Mouse (Mus musculus): ENCODE results near the gene Trpm3. TPM values are rescaled to one million over a fixed set of nuclear protein-coding genes. Genes with fewer than 3 reads are reported as not detected.

Trpm3 gene
- polyA plus RNA-seq, 1 experiment from 2014 or later, result 48.4 TPM

DNA sequence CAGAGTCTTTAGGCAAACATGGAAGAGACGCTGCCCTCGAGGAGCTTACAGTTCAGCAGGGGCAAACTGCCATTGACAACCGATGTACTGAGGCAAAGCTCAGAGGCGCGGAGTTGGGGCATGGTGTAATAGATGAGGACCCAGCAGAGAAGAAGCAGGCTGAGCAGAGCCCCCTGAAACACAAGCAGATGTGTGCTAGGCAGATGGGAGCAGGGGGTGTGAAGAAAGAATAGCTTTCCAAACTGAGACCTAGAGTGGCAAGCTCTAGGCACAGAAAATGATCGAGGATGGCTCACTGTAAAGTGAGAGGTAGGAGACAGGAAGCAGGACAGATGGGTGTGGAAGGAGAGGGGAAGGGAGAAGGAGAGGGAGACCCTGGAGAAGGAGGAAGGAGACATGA is 792.2 kb downstream of the Trpm3 start:
- Histone ChIP-seq H3K4me1 (replicated peaks; ENCODE audit: control insufficient read depth, insufficient read depth, low read length) (no peaks in the 10 kb centered on the region), H3K27ac (no peak overlapping the region), H3K9ac (no peak overlapping the region), H3K9me3 (ENCODE audit: control insufficient read depth, low read length) (no peaks in the 10 kb centered on the region), H3K4me3 (replicated peaks; ENCODE audit: low read length) (no peak overlapping the region), H3K36me3 (replicated peaks; ENCODE audit: control insufficient read depth, insufficient read depth) (no peaks in the 10 kb centered on the region), H3K27me3 (ENCODE audit: control insufficient read depth, insufficient read depth, low read length) (no peaks in the 10 kb centered on the region), H3K4me2 (replicated peaks) (no peak overlapping the region)
- 87% methylated on average over 6 of the region's 6 CpGs for WGBS
- DNase-seq (ENCODE audit: low spot score) (no peak), ATAC-seq (ENCODE audit: low FRiP score) (no peak)

GRCm38 (mm10) chr19:22935067-22935466 is 796.2 kb downstream of the Trpm3 start:
- ATAC-seq (ENCODE audit: low FRiP score) (no peak), DNase-seq (ENCODE audit: low spot score) (no peak)
- no peak overlapping the region for H3K27ac ChIP-seq
- no peak overlapping the region for H3K4me2 ChIP-seq (replicated peaks)
- H3K4me3 ChIP-seq (replicated peaks; ENCODE audit: low read length), result no peak overlapping the region
- 84% methylated on average over 3 of the region's 3 CpGs for WGBS
- H3K9ac ChIP-seq, result no peak overlapping the region
- H3K27me3 ChIP-seq (ENCODE audit: control insufficient read depth, insufficient read depth, low read length), result no peaks in the 10 kb centered on the region
- H3K4me1 ChIP-seq (replicated peaks; ENCODE audit: control insufficient read depth, insufficient read depth, low read length), result peaks cover 5% of the 10 kb centered on the region; the same call in 1 of the 2 replicates
- no peaks in the 10 kb centered on the region for H3K9me3 ChIP-seq (ENCODE audit: control insufficient read depth, low read length)
- H3K36me3 ChIP-seq (replicated peaks; ENCODE audit: control insufficient read depth, insufficient read depth), result no peaks in the 10 kb centered on the region

GRCm38 (mm10) chr19:22938848-22939724 is 800.2 kb downstream of the Trpm3 start:
- 52% methylated on average over 14 of the region's 14 CpGs for WGBS
- no peak overlapping the region for H3K4me3 ChIP-seq (replicated peaks; ENCODE audit: low read length)
- H3K27ac ChIP-seq, result peak overlapping the region; percentile 32; the same call in 1 of the 2 replicates
- no peak overlapping the region for H3K9ac ChIP-seq
- H3K4me1 ChIP-seq (replicated peaks; ENCODE audit: control insufficient read depth, insufficient read depth, low read length), result peaks cover 10% of the 10 kb centered on the region; the same call in 1 of the 2 replicates
- ATAC-seq (ENCODE audit: low FRiP score) (peak; percentile 8; the same call in 1 of the 2 replicates), DNase-seq (ENCODE audit: low spot score) (peak; percentile 40)
- H3K4me2 ChIP-seq (replicated peaks), result no peak overlapping the region; the same call in 1 of the 2 replicates
- H3K36me3 ChIP-seq (replicated peaks; ENCODE audit: control insufficient read depth, insufficient read depth), result no peaks in the 10 kb centered on the region
- H3K27me3 ChIP-seq (ENCODE audit: control insufficient read depth, insufficient read depth, low read length), result no peaks in the 10 kb centered on the region
- no peaks in the 10 kb centered on the region for H3K9me3 ChIP-seq (ENCODE audit: control insufficient read depth, low read length)

DNA sequence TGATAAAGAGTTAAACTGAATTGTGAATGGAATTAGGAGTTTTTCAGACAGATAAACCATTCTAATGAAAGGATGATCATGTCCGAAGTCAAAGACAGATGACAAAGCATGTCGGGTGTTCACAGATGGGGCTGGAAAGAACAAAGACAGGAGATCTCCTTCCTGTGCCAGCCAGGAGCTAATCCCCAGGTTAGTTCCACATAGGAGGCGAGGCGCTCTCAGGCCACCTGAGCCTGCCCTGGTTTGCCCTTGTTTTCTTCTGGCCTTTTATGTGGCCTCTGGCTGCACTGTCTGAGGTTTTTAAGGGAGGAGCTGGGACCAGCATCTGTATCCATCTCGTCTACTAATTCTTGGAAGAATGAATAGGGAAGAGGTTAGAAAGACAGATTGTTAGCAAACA is 801.0 kb downstream of the Trpm3 start:
- ATAC-seq (ENCODE audit: low FRiP score), result no peak
- no peaks in the 10 kb centered on the region for H3K27me3 ChIP-seq (ENCODE audit: control insufficient read depth, insufficient read depth, low read length)
- H3K4me1 ChIP-seq (replicated peaks; ENCODE audit: control insufficient read depth, insufficient read depth, low read length), result peaks cover 10% of the 10 kb centered on the region; the same call in 1 of the 2 replicates
- H3K27ac ChIP-seq, result peak overlapping the region; percentile 14; the same call in 1 of the 2 replicates
- DNase-seq (ENCODE audit: low spot score), result no peak
- no peaks in the 10 kb centered on the region for H3K9me3 ChIP-seq (ENCODE audit: control insufficient read depth, low read length)
- no peaks in the 10 kb centered on the region for H3K36me3 ChIP-seq (replicated peaks; ENCODE audit: control insufficient read depth, insufficient read depth)
- no peak overlapping the region for H3K4me2 ChIP-seq (replicated peaks)
- no peak overlapping the region for H3K9ac ChIP-seq
- 48% methylated on average over 5 of the region's 5 CpGs for WGBS
- H3K4me3 ChIP-seq (replicated peaks; ENCODE audit: low read length), result no peak overlapping the region

- ATAC-seq (ENCODE audit: low FRiP score) (peak; percentile 78; the same call in 1 of the 2 replicates), DNase-seq (ENCODE audit: low spot score) (peak; percentile 53)
- H3K9me3 ChIP-seq (ENCODE audit: control insufficient read depth, low read length), result no peaks in the 10 kb centered on the region
- H3K9ac ChIP-seq, result no peak overlapping the region
- H3K4me2 ChIP-seq (replicated peaks), result no peak overlapping the region
- 51% methylated on average over 5 of the region's 5 CpGs for WGBS
- peak overlapping the region; percentile 14; the same call in 1 of the 2 replicates for H3K27ac ChIP-seq
- H3K36me3 ChIP-seq (replicated peaks; ENCODE audit: control insufficient read depth, insufficient read depth), result no peaks in the 10 kb centered on the region
- H3K4me3 ChIP-seq (replicated peaks; ENCODE audit: low read length), result no peak overlapping the region
- peaks cover 10% of the 10 kb centered on the region; the same call in 1 of the 2 replicates for H3K4me1 ChIP-seq (replicated peaks; ENCODE audit: control insufficient read depth, insufficient read depth, low read length)
- H3K27me3 ChIP-seq (ENCODE audit: control insufficient read depth, insufficient read depth, low read length), result no peaks in the 10 kb centered on the region
Measured at GRCm38 (mm10) chr19:22940487-22940886, 801.6 kb downstream of the Trpm3 start.

DNA sequence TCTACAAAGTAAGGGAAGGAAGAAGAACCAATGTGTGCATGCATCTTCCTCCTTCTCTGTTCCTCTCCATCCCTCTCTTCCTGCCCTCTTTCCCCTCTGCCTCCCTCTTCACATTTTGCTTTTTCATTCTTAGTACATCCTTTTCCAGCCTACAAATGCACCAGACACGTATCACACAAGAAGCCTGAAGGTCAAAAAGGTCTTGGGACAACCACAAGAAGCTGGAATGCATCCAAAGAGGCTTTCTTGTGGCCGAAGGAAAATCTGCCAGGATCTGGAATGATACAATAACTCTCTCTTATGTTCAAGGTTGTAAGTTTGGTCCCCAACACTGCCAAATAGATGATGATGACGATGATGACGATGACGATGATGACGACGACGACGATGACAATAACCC is 802.1 kb downstream of the Trpm3 start:
- Histone ChIP-seq H3K9ac (no peak overlapping the region), H3K27me3 (ENCODE audit: control insufficient read depth, insufficient read depth, low read length) (no peaks in the 10 kb centered on the region), H3K4me3 (replicated peaks; ENCODE audit: low read length) (no peak overlapping the region), H3K27ac (peak overlapping the region; percentile 14; the same call in 1 of the 2 replicates), H3K36me3 (replicated peaks; ENCODE audit: control insufficient read depth, insufficient read depth) (no peaks in the 10 kb centered on the region), H3K9me3 (ENCODE audit: control insufficient read depth, low read length) (no peaks in the 10 kb centered on the region), H3K4me1 (replicated peaks; ENCODE audit: control insufficient read depth, insufficient read depth, low read length) (peaks cover 10% of the 10 kb centered on the region; the same call in 1 of the 2 replicates), H3K4me2 (replicated peaks) (no peak overlapping the region)
- DNase-seq (ENCODE audit: low spot score), result no peak
- 91% methylated on average over 9 of the region's 9 CpGs for WGBS
- ATAC-seq (ENCODE audit: low FRiP score), result no peak

DNA sequence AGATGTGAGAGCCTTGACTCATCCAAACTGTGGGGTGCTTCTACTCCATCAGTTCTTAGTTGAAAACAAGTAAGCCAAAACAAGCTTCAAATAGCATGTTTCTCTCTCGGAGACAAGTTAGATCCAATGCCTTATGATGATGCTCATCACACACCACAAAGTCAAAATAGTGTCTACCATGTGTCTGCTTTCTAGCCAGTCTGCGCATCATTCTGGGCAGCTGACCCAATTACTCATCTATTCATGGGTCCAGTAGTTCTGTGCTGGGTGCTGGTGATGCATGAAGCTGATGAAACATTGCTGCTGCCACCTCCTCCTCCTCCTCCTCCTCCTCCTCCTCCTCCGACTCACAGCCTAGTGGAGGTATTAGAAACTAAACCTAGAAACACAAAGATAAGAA is 813.6 kb downstream of the Trpm3 start:
- 85% methylated on average over 3 of the region's 3 CpGs for WGBS
- H3K9ac ChIP-seq, result no peak overlapping the region
- H3K4me2 ChIP-seq (replicated peaks), result no peak overlapping the region
- H3K9me3 ChIP-seq (ENCODE audit: control insufficient read depth, low read length), result peaks cover 6% of the 10 kb centered on the region; the same call in 1 of the 2 replicates
- DNase-seq (ENCODE audit: low spot score) (no peak), ATAC-seq (ENCODE audit: low FRiP score) (no peak)
- no peak overlapping the region for H3K27ac ChIP-seq
- H3K36me3 ChIP-seq (replicated peaks; ENCODE audit: control insufficient read depth, insufficient read depth), result no peaks in the 10 kb centered on the region
- H3K4me1 ChIP-seq (replicated peaks; ENCODE audit: control insufficient read depth, insufficient read depth, low read length), result no peaks in the 10 kb centered on the region
- H3K27me3 ChIP-seq (ENCODE audit: control insufficient read depth, insufficient read depth, low read length), result no peaks in the 10 kb centered on the region
- H3K4me3 ChIP-seq (replicated peaks; ENCODE audit: low read length), result no peak overlapping the region

DNA sequence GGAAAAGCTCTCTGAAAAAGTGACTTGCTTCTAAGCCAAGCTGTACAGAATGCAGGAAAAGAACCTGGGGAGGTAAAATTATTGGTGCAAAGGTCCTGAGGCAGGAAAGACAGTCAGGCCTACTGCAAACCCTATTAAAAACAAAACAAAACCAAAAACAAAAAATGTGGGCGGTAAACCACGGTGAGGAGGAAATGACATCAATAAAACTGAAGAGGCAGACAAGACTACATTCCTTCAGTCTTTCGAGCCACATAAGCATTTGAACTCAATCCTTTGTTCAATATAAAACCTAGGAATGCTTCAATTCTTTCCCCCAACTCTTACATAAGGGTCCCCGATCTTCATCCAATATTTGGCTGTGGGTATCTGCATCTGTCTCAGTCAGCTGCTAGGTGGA is 814.3 kb downstream of the Trpm3 start:
- Histone ChIP-seq H3K9ac (no peak overlapping the region), H3K36me3 (replicated peaks; ENCODE audit: control insufficient read depth, insufficient read depth) (no peaks in the 10 kb centered on the region), H3K4me2 (replicated peaks) (no peak overlapping the region), H3K27ac (no peak overlapping the region), H3K4me3 (replicated peaks; ENCODE audit: low read length) (no peak overlapping the region), H3K9me3 (ENCODE audit: control insufficient read depth, low read length) (peaks cover 6% of the 10 kb centered on the region; the same call in 1 of the 2 replicates), H3K4me1 (replicated peaks; ENCODE audit: control insufficient read depth, insufficient read depth, low read length) (no peaks in the 10 kb centered on the region), H3K27me3 (ENCODE audit: control insufficient read depth, insufficient read depth, low read length) (no peaks in the 10 kb centered on the region)
- DNase-seq (ENCODE audit: low spot score) (no peak), ATAC-seq (ENCODE audit: low FRiP score) (no peak)
- 87% methylated on average over 4 of the region's 4 CpGs for WGBS

DNA sequence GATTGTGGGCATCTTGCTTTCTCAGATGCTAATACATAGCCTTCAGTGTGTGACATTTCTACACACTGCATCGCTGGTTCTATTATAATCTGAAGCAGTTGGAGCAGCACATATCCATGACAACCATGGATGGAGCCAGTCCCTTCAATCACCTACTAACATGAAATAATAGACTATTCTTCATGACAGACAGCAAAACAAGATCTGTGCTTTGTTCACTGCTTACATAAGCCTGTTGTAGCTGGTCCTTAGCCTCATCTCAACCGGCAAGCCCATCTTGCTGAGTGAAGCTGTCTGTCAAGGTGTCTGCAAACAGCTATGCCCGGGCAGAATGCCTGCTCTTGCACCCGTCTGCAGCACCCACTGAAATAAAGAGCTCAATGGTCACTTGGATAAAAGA is 819.6 kb downstream of the Trpm3 start:
- no peak for DNase-seq (ENCODE audit: low spot score)
- Histone ChIP-seq H3K4me3 (replicated peaks; ENCODE audit: low read length) (no peak overlapping the region), H3K36me3 (replicated peaks; ENCODE audit: control insufficient read depth, insufficient read depth) (no peaks in the 10 kb centered on the region), H3K9ac (no peak overlapping the region), H3K4me1 (replicated peaks; ENCODE audit: control insufficient read depth, insufficient read depth, low read length) (no peaks in the 10 kb centered on the region; the same call in none of the 2 replicates), H3K27ac (no peak overlapping the region), H3K4me2 (replicated peaks) (no peak overlapping the region), H3K27me3 (ENCODE audit: control insufficient read depth, insufficient read depth, low read length) (no peaks in the 10 kb centered on the region), H3K9me3 (ENCODE audit: control insufficient read depth, low read length) (no peaks in the 10 kb centered on the region)
- ATAC-seq (ENCODE audit: low FRiP score), result peak; percentile 50; the same call in 1 of the 2 replicates
- WGBS, result 26% methylated on average over 4 of the region's 4 CpGs
